Mouse (Mus musculus): ENCODE measurements around the gene Rpl27a. TPM values are rescaled to one million over a fixed set of nuclear protein-coding genes. Genes with fewer than 3 reads are reported as not detected.

The Rpl27a gene
- polyA plus RNA-seq, 1 experiment from 2014 or later: 208 TPM

- Histone ChIP-seq H3K9me3 (ENCODE audit: control insufficient read depth, low read length) (no peaks in the 10 kb centered on the region), H3K4me2 (no peak overlapping the region), H3K4me1 (replicated peaks; ENCODE audit: control insufficient read depth, insufficient read depth, low read length) (0 out of 2 replicates have a peak, but pooled peaks cover 5% of the 10 kb centered on the region), H3K4me3 (ENCODE audit: low read depth, low read length) (no peak overlapping the region), H3K27me3 (replicated peaks; ENCODE audit: control insufficient read depth, insufficient read depth, low read length) (no peaks in the 10 kb centered on the region), H3K36me3 (ENCODE audit: control insufficient read depth, insufficient read depth, low read length) (peaks cover 8% of the 10 kb centered on the region), H3K9ac (ENCODE audit: low read depth, low read length) (no peak overlapping the region), H3K27ac (ENCODE audit: low read depth, low read length) (0 out of 2 replicates have a peak overlapping the region, but pooled peaks have one; percentile 3)
- WGBS: 48% methylated on average over 5 of the region's 5 CpGs
- 0 out of 2 replicates have a peak, but pooled peaks have one; percentile 44 for ATAC-seq (replicated peaks; ENCODE audit: low FRiP score)
- DNase-seq (ENCODE audit: low spot score): no peak
Observed at GRCm38 (mm10) chr7:109531501-109531900, 12.6 kb downstream of the Rpl27a start.

GRCm38 (mm10) chr7:109532691-109533090 lies 13.7 kb downstream of the Rpl27a start:
- DNase-seq (ENCODE audit: low spot score) (no peak), ATAC-seq (replicated peaks; ENCODE audit: low FRiP score) (no peak)
- Histone ChIP-seq H3K27me3 (replicated peaks; ENCODE audit: control insufficient read depth, insufficient read depth, low read length) (no peaks in the 10 kb centered on the region), H3K4me3 (ENCODE audit: low read depth, low read length) (no peak overlapping the region), H3K4me2 (no peak overlapping the region), H3K4me1 (replicated peaks; ENCODE audit: control insufficient read depth, insufficient read depth, low read length) (0 out of 2 replicates have a peak, but pooled peaks cover 5% of the 10 kb centered on the region), H3K9me3 (ENCODE audit: control insufficient read depth, low read length) (no peaks in the 10 kb centered on the region), H3K27ac (ENCODE audit: low read depth, low read length) (no peak overlapping the region), H3K9ac (ENCODE audit: low read depth, low read length) (no peak overlapping the region), H3K36me3 (ENCODE audit: control insufficient read depth, insufficient read depth, low read length) (peaks cover 10% of the 10 kb centered on the region)
- WGBS: 67% methylated on average over 3 of the region's 3 CpGs

- no peak overlapping the region for H3K4me3 ChIP-seq (ENCODE audit: low read depth, low read length)
- H3K27ac ChIP-seq (ENCODE audit: low read depth, low read length): no peak overlapping the region
- H3K9ac ChIP-seq (ENCODE audit: low read depth, low read length): no peak overlapping the region
- DNase-seq (ENCODE audit: low spot score) (no peak), ATAC-seq (replicated peaks; ENCODE audit: low FRiP score) (no peak)
- H3K4me1 ChIP-seq (replicated peaks; ENCODE audit: control insufficient read depth, insufficient read depth, low read length): 0 out of 2 replicates have a peak, but pooled peaks cover 5% of the 10 kb centered on the region
- H3K36me3 ChIP-seq (ENCODE audit: control insufficient read depth, insufficient read depth, low read length): peaks cover 10% of the 10 kb centered on the region
- 80% methylated on average over 4 of the region's 4 CpGs for WGBS
- H3K27me3 ChIP-seq (replicated peaks; ENCODE audit: control insufficient read depth, insufficient read depth, low read length): no peaks in the 10 kb centered on the region
- no peak overlapping the region for H3K4me2 ChIP-seq
- no peaks in the 10 kb centered on the region for H3K9me3 ChIP-seq (ENCODE audit: control insufficient read depth, low read length)
Observed at GRCm38 (mm10) chr7:109533129-109533528, 14.2 kb downstream of the Rpl27a start.

- 91% methylated on average over 4 of the region's 4 CpGs for WGBS
- Histone ChIP-seq H3K4me2 (no peak overlapping the region), H3K27me3 (replicated peaks; ENCODE audit: control insufficient read depth, insufficient read depth, low read length) (no peaks in the 10 kb centered on the region), H3K9ac (ENCODE audit: low read depth, low read length) (no peak overlapping the region), H3K9me3 (ENCODE audit: control insufficient read depth, low read length) (no peaks in the 10 kb centered on the region), H3K4me1 (replicated peaks; ENCODE audit: control insufficient read depth, insufficient read depth, low read length) (0 out of 2 replicates have a peak, but pooled peaks cover 5% of the 10 kb centered on the region), H3K27ac (ENCODE audit: low read depth, low read length) (no peak overlapping the region), H3K4me3 (ENCODE audit: low read depth, low read length) (no peak overlapping the region), H3K36me3 (ENCODE audit: control insufficient read depth, insufficient read depth, low read length) (peaks cover 10% of the 10 kb centered on the region)
- ATAC-seq (replicated peaks; ENCODE audit: low FRiP score): no peak
- DNase-seq (ENCODE audit: low spot score): no peak
Observed at GRCm38 (mm10) chr7:109533888-109534287, 14.9 kb downstream of the Rpl27a start.

GRCm38 (mm10) chr7:109534921-109535320 lies 16.0 kb downstream of the Rpl27a start:
- H3K4me1 ChIP-seq (replicated peaks; ENCODE audit: control insufficient read depth, insufficient read depth, low read length): 0 out of 2 replicates have a peak, but pooled peaks cover 5% of the 10 kb centered on the region
- WGBS: 85% methylated on average over 3 of the region's 3 CpGs
- ATAC-seq (replicated peaks; ENCODE audit: low FRiP score): no peak
- H3K9ac ChIP-seq (ENCODE audit: low read depth, low read length): no peak overlapping the region
- no peaks in the 10 kb centered on the region for H3K27me3 ChIP-seq (replicated peaks; ENCODE audit: control insufficient read depth, insufficient read depth, low read length)
- no peaks in the 10 kb centered on the region for H3K9me3 ChIP-seq (ENCODE audit: control insufficient read depth, low read length)
- DNase-seq (ENCODE audit: low spot score): no peak
- no peak overlapping the region for H3K27ac ChIP-seq (ENCODE audit: low read depth, low read length)
- H3K4me3 ChIP-seq (ENCODE audit: low read depth, low read length): no peak overlapping the region
- H3K36me3 ChIP-seq (ENCODE audit: control insufficient read depth, insufficient read depth, low read length): peaks cover 12% of the 10 kb centered on the region
- no peak overlapping the region for H3K4me2 ChIP-seq

- Histone ChIP-seq H3K4me2 (no peak overlapping the region), H3K27ac (ENCODE audit: low read depth, low read length) (no peak overlapping the region), H3K27me3 (replicated peaks; ENCODE audit: control insufficient read depth, insufficient read depth, low read length) (no peaks in the 10 kb centered on the region), H3K4me1 (replicated peaks; ENCODE audit: control insufficient read depth, insufficient read depth, low read length) (0 out of 2 replicates have a peak, but pooled peaks cover 5% of the 10 kb centered on the region), H3K4me3 (ENCODE audit: low read depth, low read length) (no peak overlapping the region), H3K9me3 (ENCODE audit: control insufficient read depth, low read length) (no peaks in the 10 kb centered on the region), H3K9ac (ENCODE audit: low read depth, low read length) (no peak overlapping the region), H3K36me3 (ENCODE audit: control insufficient read depth, insufficient read depth, low read length) (peaks cover 9% of the 10 kb centered on the region)
- ATAC-seq (replicated peaks; ENCODE audit: low FRiP score) (no peak), DNase-seq (ENCODE audit: low spot score) (no peak)
- WGBS: 80% methylated on average over 4 of the region's 4 CpGs
Observed at GRCm38 (mm10) chr7:109536451-109536946, 17.6 kb downstream of the Rpl27a start.

- no peaks in the 10 kb centered on the region for H3K9me3 ChIP-seq (ENCODE audit: control insufficient read depth, low read length)
- no peak overlapping the region for H3K4me3 ChIP-seq (ENCODE audit: low read depth, low read length)
- no peaks in the 10 kb centered on the region for H3K27me3 ChIP-seq (replicated peaks; ENCODE audit: control insufficient read depth, insufficient read depth, low read length)
- H3K4me1 ChIP-seq (replicated peaks; ENCODE audit: control insufficient read depth, insufficient read depth, low read length): no peaks in the 10 kb centered on the region
- ATAC-seq (replicated peaks; ENCODE audit: low FRiP score) (no peak), DNase-seq (ENCODE audit: low spot score) (no peak)
- no peak overlapping the region for H3K4me2 ChIP-seq
- H3K36me3 ChIP-seq (ENCODE audit: control insufficient read depth, insufficient read depth, low read length): 0 out of 2 replicates have a peak, but pooled peaks cover 4% of the 10 kb centered on the region
- no peak overlapping the region for H3K9ac ChIP-seq (ENCODE audit: low read depth, low read length)
- no peak overlapping the region; the same call in 1 of the 2 replicates for H3K27ac ChIP-seq (ENCODE audit: low read depth, low read length)
Observed at GRCm38 (mm10) chr7:109540902-109541301, 22.0 kb downstream of the Rpl27a start.

GRCm38 (mm10) chr7:109541609-109542363 lies 22.8 kb downstream of the Rpl27a start:
- DNase-seq (ENCODE audit: low spot score) (no peak), ATAC-seq (replicated peaks; ENCODE audit: low FRiP score) (no peak)
- H3K4me3 ChIP-seq (ENCODE audit: low read depth, low read length): no peak overlapping the region
- WGBS: 70% methylated on average over 10 of the region's 10 CpGs
- no peak overlapping the region for H3K4me2 ChIP-seq
- H3K4me1 ChIP-seq (replicated peaks; ENCODE audit: control insufficient read depth, insufficient read depth, low read length): no peaks in the 10 kb centered on the region
- H3K36me3 ChIP-seq (ENCODE audit: control insufficient read depth, insufficient read depth, low read length): 0 out of 2 replicates have a peak, but pooled peaks cover 4% of the 10 kb centered on the region
- H3K27ac ChIP-seq (ENCODE audit: low read depth, low read length): no peak overlapping the region
- H3K27me3 ChIP-seq (replicated peaks; ENCODE audit: control insufficient read depth, insufficient read depth, low read length): no peaks in the 10 kb centered on the region
- H3K9ac ChIP-seq (ENCODE audit: low read depth, low read length): no peak overlapping the region
- H3K9me3 ChIP-seq (ENCODE audit: control insufficient read depth, low read length): no peaks in the 10 kb centered on the region

- Histone ChIP-seq H3K27me3 (replicated peaks; ENCODE audit: control insufficient read depth, insufficient read depth, low read length) (no peaks in the 10 kb centered on the region), H3K9me3 (ENCODE audit: control insufficient read depth, low read length) (no peaks in the 10 kb centered on the region), H3K27ac (ENCODE audit: low read depth, low read length) (no peak overlapping the region), H3K4me1 (replicated peaks; ENCODE audit: control insufficient read depth, insufficient read depth, low read length) (no peaks in the 10 kb centered on the region), H3K9ac (ENCODE audit: low read depth, low read length) (no peak overlapping the region), H3K36me3 (ENCODE audit: control insufficient read depth, insufficient read depth, low read length) (0 out of 2 replicates have a peak, but pooled peaks cover 2% of the 10 kb centered on the region), H3K4me2 (no peak overlapping the region), H3K4me3 (ENCODE audit: low read depth, low read length) (no peak overlapping the region)
- 59% methylated on average over 3 of the region's 3 CpGs for WGBS
- no peak for ATAC-seq (replicated peaks; ENCODE audit: low FRiP score)
- DNase-seq (ENCODE audit: low spot score): no peak
Observed at GRCm38 (mm10) chr7:109542364-109542628, 23.3 kb downstream of the Rpl27a start.

Measured in liver, embryonic 11.5 days (tissue).